Mouse (Mus musculus) intestine, postnatal 0 days (tissue): ENCODE results near the gene Lipe. TPM values are rescaled to one million over a fixed set of nuclear protein-coding genes. Genes with fewer than 3 reads are reported as not detected.

Source experiments
- ATAC-seq: fragments of 200-750 bp; cut with Nextera tagmentation; 2 replicates; pipeline ENCODE4 v1.8.0; 2017; ENCODE audit warnings: mild to moderate bottlenecking, moderate TSS enrichment, moderate library complexity
- H3K27ac ChIP-seq: fragments of 300-500 bp; sonication (generic); 2 replicates; pipeline ENCODE4 v1.5.1; 2014; ENCODE audit warnings: mild to moderate bottlenecking, low read depth, low read length, moderate library complexity
- H3K27me3 ChIP-seq: fragments of 300-500 bp; sonication (generic); replicated peaks from 2 replicates; pipeline ENCODE4 v1.6.1; 2014; ENCODE audit warnings: low read length, mixed read lengths; ENCODE audit not compliant: control insufficient read depth, insufficient read depth
- H3K36me3 ChIP-seq: fragments of 300-500 bp; sonication (generic); 2 replicates; pipeline ENCODE4 v1.6.1; 2014; ENCODE audit warnings: mild to moderate bottlenecking, moderate library complexity; ENCODE audit not compliant: control insufficient read depth, insufficient read depth
- H3K4me1 ChIP-seq: fragments of 300-500 bp; sonication (generic); replicated peaks from 2 replicates; pipeline ENCODE4 v1.6.1; 2014; ENCODE audit warnings: antibody characterized with exemption, low read length, mixed read lengths; ENCODE audit not compliant: control insufficient read depth, insufficient read depth
- H3K4me2 ChIP-seq: fragments of 300-500 bp; sonication (generic); replicated peaks from 2 replicates; pipeline ENCODE4 v1.6.1; 2014; ENCODE audit warnings: low read depth, mild to moderate bottlenecking, moderate library complexity
- H3K4me3 ChIP-seq: fragments of 300-500 bp; sonication (generic); 2 replicates; pipeline ENCODE4 v1.5.1; 2014; ENCODE audit warnings: low read depth, low read length
- H3K9ac ChIP-seq: fragments of 300-500 bp; sonication (generic); 2 replicates; pipeline ENCODE4 v1.6.1; 2014; ENCODE audit warnings: mild to moderate bottlenecking, low read depth, low read length
- H3K9me3 ChIP-seq: fragments of 300-500 bp; sonication (generic); 2 replicates; pipeline ENCODE4 v1.6.1; 2016; ENCODE audit warnings: mixed run types; ENCODE audit not compliant: control insufficient read depth
- CTCF ChIP-seq: sonication (generic); IDR thresholded peaks from 2 replicates; pipeline ENCODE4 v1.5.1; 2016; ENCODE audit warnings: low read depth, mild to moderate bottlenecking, control low read depth, antibody characterized with exemption, moderate library complexity
- WGBS: fragments of 180-500 bp; shearing (Covaris S2); extraction: QIAGEN DNeasy Blood & Tissue Kit; methylation state at CpG from one replicate; pipeline ENCODE4 v1.1.7; 2014; 5-methylcytosine and 5-hydroxymethylcytosine counted together
- polyA plus RNA-seq: library from polyadenylated mRNA; unstranded; fragments of >200 nt; fragmentation: Nextera tagmentation; extraction: Ambion mirVana; gene quantifications from 2 replicates; pipeline ENCODE4 v1.2.1, GENCODE M21; 2015

Lipe gene
- 15.0 and 17.5 TPM in 2 replicates for polyA plus RNA-seq

GRCm38 (mm10) chr7:25398610-25399009, at the start of gene Lipe:
Lipe (minus strand) TSS chr7:25398710.
- H3K9me3 ChIP-seq: no peaks in the 10 kb centered on the region
- no peak for TF ChIP-seq CTCF
- no peak for ATAC-seq
- H3K9ac ChIP-seq: no peak within 1 kb of the TSS
- no peaks in the 10 kb centered on the region; the same call in 1 of the 2 replicates for H3K4me1 ChIP-seq
- H3K4me2 ChIP-seq: no peak within 1 kb of the TSS
- 97% methylated on average over 1 of the region's 1 CpGs for WGBS
- H3K36me3 ChIP-seq: no peaks in the 10 kb centered on the region
- no peaks in the 10 kb centered on the region for H3K27me3 ChIP-seq
- no peak within 1 kb of the TSS for H3K27ac ChIP-seq
- H3K4me3 ChIP-seq: no peak within 1 kb of the TSS

GRCm38 (mm10) chr7:25440816-25441153, 42.3 kb upstream of the Lipe start:
- H3K4me1 ChIP-seq: no peaks in the 10 kb centered on the region; the same call in 1 of the 2 replicates
- H3K4me3 ChIP-seq: no peak overlapping the region
- H3K36me3 ChIP-seq: no peaks in the 10 kb centered on the region
- H3K9ac ChIP-seq: no peak overlapping the region
- ATAC-seq: no peak
- WGBS: 84% methylated on average over 6 of the region's 6 CpGs
- TF ChIP-seq CTCF: no peak
- H3K9me3 ChIP-seq: no peaks in the 10 kb centered on the region
- H3K27ac ChIP-seq: no peak overlapping the region
- no peaks in the 10 kb centered on the region for H3K27me3 ChIP-seq
- no peak overlapping the region for H3K4me2 ChIP-seq

DNA sequence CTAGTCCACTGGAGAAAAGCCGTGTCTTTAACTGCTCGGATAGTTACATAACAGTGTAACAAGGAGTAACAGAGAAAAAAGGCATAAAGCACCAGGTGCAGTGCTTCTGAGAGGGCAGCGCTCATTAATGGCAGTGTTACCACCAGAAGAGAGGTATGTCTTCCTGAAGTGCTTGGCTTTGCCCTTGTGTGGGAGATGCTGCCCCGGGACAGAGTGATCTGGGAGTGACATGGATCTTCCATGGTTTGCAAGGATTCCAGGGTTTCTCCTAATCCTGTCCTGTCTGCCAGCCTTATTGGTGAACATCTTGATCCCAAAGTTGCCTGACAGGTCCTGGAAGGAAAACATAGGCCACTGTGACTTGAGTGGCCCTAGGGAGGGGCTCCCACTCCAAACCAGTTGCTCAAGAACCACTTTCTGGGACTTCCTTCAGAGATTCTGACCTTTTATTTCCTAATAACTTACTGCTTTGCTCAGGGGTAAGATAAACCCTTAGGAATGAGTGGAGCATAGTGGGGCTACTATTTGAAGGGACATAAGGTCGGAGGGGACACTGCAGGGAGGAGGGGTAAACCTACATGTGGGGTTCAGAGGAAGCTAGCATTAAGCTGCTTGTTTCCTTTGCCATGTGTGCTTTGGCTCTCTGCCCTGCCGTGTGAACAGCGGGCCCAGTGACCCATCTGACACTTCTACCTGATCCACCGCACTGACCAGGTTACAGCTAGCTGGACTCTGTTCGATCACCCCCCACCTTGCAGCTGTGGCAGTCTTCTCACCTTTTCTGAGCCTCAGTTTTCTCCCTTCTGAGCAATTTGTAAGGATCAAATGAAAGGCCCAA, 41.7 kb upstream of the Lipe start:
- no peak for ATAC-seq

DNA sequence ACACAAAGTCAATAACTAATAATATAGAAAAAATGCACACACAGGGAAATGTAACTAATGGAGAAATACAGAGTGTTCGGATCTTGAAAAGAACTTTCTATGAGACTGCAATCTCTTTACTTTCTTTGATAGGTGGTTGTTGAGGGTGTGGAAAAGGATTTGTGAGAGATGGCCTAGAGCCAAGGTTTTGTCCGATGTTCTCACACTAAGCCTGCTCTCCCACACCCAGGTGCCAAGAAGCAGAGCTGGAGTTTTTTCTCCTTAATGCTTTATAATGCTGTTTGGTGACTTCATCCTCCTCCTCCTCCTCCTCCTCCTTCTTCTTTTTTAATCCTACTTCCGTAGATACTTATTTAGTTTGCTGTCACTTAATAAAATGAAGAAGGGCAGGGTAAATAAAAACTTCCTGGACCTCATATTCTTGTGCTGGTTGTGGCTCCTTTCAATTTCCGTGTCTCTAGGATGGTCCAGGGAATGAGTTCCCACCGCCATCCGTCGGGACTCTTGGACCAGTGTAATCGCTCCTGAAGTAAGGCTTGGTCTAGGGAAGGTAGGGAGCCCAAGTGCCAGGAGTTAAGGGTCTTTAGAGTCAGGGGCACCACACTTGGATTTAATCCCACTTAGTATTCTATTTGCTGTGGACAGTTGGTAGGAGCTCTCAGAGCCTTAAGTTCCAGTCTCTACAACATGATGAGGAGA, 40.8 kb upstream of the Lipe start:
- Histone ChIP-seq H3K36me3 (no peaks in the 10 kb centered on the region), H3K27ac (no peak overlapping the region), H3K4me1 (peaks cover under 1% of the 10 kb centered on the region; the same call in 1 of the 2 replicates), H3K9me3 (no peaks in the 10 kb centered on the region), H3K27me3 (no peaks in the 10 kb centered on the region), H3K9ac (no peak overlapping the region), H3K4me2 (no peak overlapping the region), H3K4me3 (no peak overlapping the region)
- 79% methylated on average over 8 of the region's 8 CpGs for WGBS
- ATAC-seq: no peak
- no peak for TF ChIP-seq CTCF

More for the DNA sequence above, 41.7 kb upstream of the Lipe start:
- 73% methylated on average over 9 of the region's 9 CpGs for WGBS
- Histone ChIP-seq H3K36me3 (no peaks in the 10 kb centered on the region), H3K27ac (no peak overlapping the region), H3K4me3 (no peak overlapping the region), H3K27me3 (no peaks in the 10 kb centered on the region), H3K4me1 (no peaks in the 10 kb centered on the region; the same call in 1 of the 2 replicates), H3K9me3 (no peaks in the 10 kb centered on the region), H3K9ac (no peak overlapping the region), H3K4me2 (no peak overlapping the region)
- no peak for TF ChIP-seq CTCF

GRCm38 (mm10) chr7:25436704-25437103, 38.2 kb upstream of the Lipe start:
- no peak overlapping the region for H3K9ac ChIP-seq
- TF ChIP-seq CTCF: no peak
- no peaks in the 10 kb centered on the region for H3K27me3 ChIP-seq
- no peak for ATAC-seq
- 66% methylated on average over 2 of the region's 2 CpGs for WGBS
- H3K4me2 ChIP-seq: no peak overlapping the region
- H3K36me3 ChIP-seq: no peaks in the 10 kb centered on the region
- no peaks in the 10 kb centered on the region for H3K9me3 ChIP-seq
- H3K4me1 ChIP-seq: peaks cover 4% of the 10 kb centered on the region; the same call in 1 of the 2 replicates
- peak overlapping the region; percentile 35; the same call in 1 of the 2 replicates for H3K27ac ChIP-seq
- no peak overlapping the region for H3K4me3 ChIP-seq

DNA sequence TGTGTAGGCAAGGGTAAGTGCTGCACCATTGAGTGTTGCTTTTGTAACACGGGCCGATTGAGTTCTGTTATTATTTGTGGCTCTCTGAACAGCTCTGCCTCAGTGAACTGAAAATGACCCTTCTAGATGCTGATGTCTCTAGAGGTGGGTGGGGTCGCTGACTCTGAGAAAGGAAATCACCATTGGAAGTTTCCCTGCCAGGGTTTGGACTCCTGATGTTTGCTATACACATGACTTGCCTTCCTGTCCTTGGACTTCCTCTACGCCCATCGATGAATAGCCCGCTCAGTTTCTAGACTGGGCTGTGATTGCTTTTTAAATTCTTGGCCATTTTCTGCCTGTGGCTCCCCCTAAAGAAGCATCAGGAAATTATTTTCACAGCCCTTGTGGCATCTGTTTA, 37.7 kb upstream of the Lipe start:
- Histone ChIP-seq H3K27ac (peak overlapping the region; percentile 35; the same call in 1 of the 2 replicates), H3K4me2 (no peak overlapping the region), H3K36me3 (no peaks in the 10 kb centered on the region), H3K4me1 (peaks cover 6% of the 10 kb centered on the region; the same call in 1 of the 2 replicates), H3K4me3 (no peak overlapping the region), H3K9ac (no peak overlapping the region), H3K27me3 (no peaks in the 10 kb centered on the region), H3K9me3 (no peaks in the 10 kb centered on the region)
- no peak for TF ChIP-seq CTCF
- 70% methylated on average over 6 of the region's 6 CpGs for WGBS
- no peak for ATAC-seq
